Mouse (Mus musculus) midbrain, embryonic 11.5 days (tissue): ENCODE measurements at regions not wholly inside any gene's neighbourhood (a gene's known extent, or its start where the extent isn't known, plus 50 kb on each side); places are given as distances from the start of the nearest gene placed in this dataset.
A peak's percentile ranks its signal among the peaks of the same experiment; 100 is the strongest.

Experiments
- ATAC-seq: fragments of 200-750 bp; cut with Nextera tagmentation; 2 replicates; pipeline ENCODE4 v1.8.0; 2017; ENCODE audit warnings: moderate TSS enrichment, moderate library complexity; ENCODE audit not compliant: low FRiP score
- DNase-seq: peaks from one replicate; pipeline ENCODE4 v3.0.0; 2015; ENCODE audit warnings: low spot score; ENCODE audit errors: missing footprints
- H3K27ac ChIP-seq: fragments of 300-500 bp; sonication (generic); 2 replicates; pipeline ENCODE4 v1.5.1; 2014; ENCODE audit warnings: low read depth, low read length
- H3K27me3 ChIP-seq: fragments of 300-500 bp; sonication (generic); 2 replicates; pipeline ENCODE4 v1.6.1; 2014; ENCODE audit warnings: mild to moderate bottlenecking, low read length, moderate library complexity, mixed read lengths; ENCODE audit not compliant: control insufficient read depth, insufficient read depth
- H3K36me3 ChIP-seq: fragments of 300-500 bp; sonication (generic); 2 replicates; pipeline ENCODE4 v1.6.1; 2014; ENCODE audit warnings: mild to moderate bottlenecking, low read length, moderate library complexity, mixed read lengths; ENCODE audit not compliant: control insufficient read depth, insufficient read depth
- H3K4me1 ChIP-seq: fragments of 300-500 bp; sonication (generic); 2 replicates; pipeline ENCODE4 v1.6.1; 2014; ENCODE audit warnings: low read length; ENCODE audit not compliant: control insufficient read depth, insufficient read depth
- H3K4me2 ChIP-seq: fragments of 300-500 bp; sonication (generic); 2 replicates; pipeline ENCODE4 v1.6.1; 2014; ENCODE audit warnings: mild to moderate bottlenecking, moderate library complexity
- H3K4me3 ChIP-seq: fragments of 300-500 bp; sonication (generic); 2 replicates; pipeline ENCODE4 v1.5.1; 2014; ENCODE audit warnings: low read depth, low read length
- H3K9ac ChIP-seq: fragments of 300-500 bp; sonication (generic); 2 replicates; pipeline ENCODE4 v1.6.1; 2014; ENCODE audit warnings: low read length
- H3K9me3 ChIP-seq: fragments of 300-500 bp; sonication (generic); 2 replicates; pipeline ENCODE4 v1.6.1; 2016; ENCODE audit warnings: low read length; ENCODE audit not compliant: control insufficient read depth
- WGBS: fragments of 180-500 bp; shearing (Covaris S2); extraction: QIAGEN DNeasy Blood & Tissue Kit; methylation state at CpG from one replicate; pipeline ENCODE4 v1.1.7; 2014; 5-methylcytosine and 5-hydroxymethylcytosine counted together

DNA sequence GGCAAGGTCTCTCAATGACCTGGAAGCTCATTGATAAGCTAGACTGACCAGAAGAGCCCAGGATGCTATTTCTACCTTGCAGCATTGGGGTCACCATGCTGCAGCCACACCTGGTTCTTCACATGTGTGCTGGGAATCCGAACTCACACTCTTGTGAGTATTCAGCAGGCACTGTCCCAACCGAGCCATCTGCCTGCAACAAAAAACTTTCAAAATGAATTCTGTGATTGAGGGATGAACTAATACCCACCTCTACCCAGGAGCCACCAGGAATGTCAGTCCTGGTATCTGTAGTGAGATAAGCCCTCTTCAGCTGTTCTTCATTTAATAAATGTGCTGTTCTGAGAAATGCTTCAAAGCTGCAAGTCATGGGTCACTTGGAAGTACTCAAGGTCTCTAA is 104.6 kb upstream of the Smad1 start:
- Histone ChIP-seq H3K27me3 (no peaks in the 10 kb centered on the region), H3K9ac (no peak overlapping the region), H3K36me3 (no peaks in the 10 kb centered on the region), H3K4me2 (no peak overlapping the region), H3K4me3 (no peak overlapping the region), H3K9me3 (no peaks in the 10 kb centered on the region), H3K27ac (no peak overlapping the region), H3K4me1 (no peaks in the 10 kb centered on the region)
- 87% methylated on average over 2 of the region's 2 CpGs for WGBS
- peak; percentile 69 for DNase-seq
- ATAC-seq = no peak

DNA sequence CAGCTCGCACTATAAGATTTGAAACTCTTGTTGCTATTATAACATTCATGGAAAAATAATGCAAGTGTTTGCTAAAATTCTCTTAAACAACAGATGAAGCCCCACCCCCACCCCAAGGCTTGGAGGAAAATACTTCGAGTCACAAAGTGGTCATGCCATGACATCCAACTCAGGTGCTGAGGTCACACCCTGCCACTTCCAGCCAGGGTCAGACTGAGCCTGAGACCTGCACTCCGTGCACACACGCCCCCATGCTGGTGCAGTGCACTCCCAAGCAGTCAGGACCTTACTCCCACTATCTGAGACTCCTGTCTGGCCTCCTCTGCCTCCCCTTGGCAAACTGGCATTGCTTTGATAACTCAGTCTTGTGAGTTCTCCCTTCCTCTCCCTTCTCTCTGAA is 102.7 kb upstream of the Smad1 start:
- WGBS = 74% methylated on average over 4 of the region's 4 CpGs
- no peak for DNase-seq

GRCm38 (mm10) chr8:79501238-79501637 is 101.9 kb upstream of the Smad1 start:
- Histone ChIP-seq H3K4me2 (no peak overlapping the region), H3K9ac (no peak overlapping the region), H3K27me3 (no peaks in the 10 kb centered on the region), H3K9me3 (no peaks in the 10 kb centered on the region), H3K27ac (no peak overlapping the region), H3K4me1 (peaks cover 2% of the 10 kb centered on the region; the same call in 1 of the 2 replicates), H3K4me3 (no peak overlapping the region), H3K36me3 (no peaks in the 10 kb centered on the region)
- 85% methylated on average over 11 of the region's 11 CpGs for WGBS
- no peak for ATAC-seq
- DNase-seq = no peak

More for the DNA sequence above, 102.7 kb upstream of the Smad1 start:
- no peaks in the 10 kb centered on the region for H3K27me3 ChIP-seq
- no peak overlapping the region for H3K4me2 ChIP-seq
- no peak overlapping the region for H3K27ac ChIP-seq
- no peak for ATAC-seq
- H3K4me3 ChIP-seq = no peak overlapping the region
- H3K9ac ChIP-seq = no peak overlapping the region
- peaks cover 2% of the 10 kb centered on the region; the same call in 1 of the 2 replicates for H3K4me1 ChIP-seq
- H3K36me3 ChIP-seq = no peaks in the 10 kb centered on the region
- no peaks in the 10 kb centered on the region for H3K9me3 ChIP-seq

DNA sequence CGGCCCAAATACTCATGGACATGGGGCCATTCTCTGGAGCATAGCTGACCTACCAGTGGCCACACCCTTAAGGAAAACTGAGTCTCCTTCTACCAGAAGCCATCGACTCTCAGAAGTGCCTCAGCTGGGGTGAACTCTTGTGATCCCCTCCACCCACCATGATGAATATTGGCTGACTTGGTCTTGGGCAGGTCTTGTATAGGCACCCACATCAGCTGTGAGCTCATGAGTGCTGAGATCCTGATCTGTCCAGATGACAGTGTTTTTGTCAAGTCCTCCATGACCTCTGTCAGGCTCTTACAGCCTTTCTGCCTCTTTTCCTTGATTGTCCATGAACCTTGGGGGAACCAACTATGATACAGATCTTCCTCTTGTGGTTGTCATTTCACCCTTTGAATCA is 99.9 kb upstream of the Smad1 start:
- ATAC-seq = no peak
- Histone ChIP-seq H3K36me3 (no peaks in the 10 kb centered on the region), H3K27me3 (no peaks in the 10 kb centered on the region), H3K27ac (no peak overlapping the region), H3K4me1 (peaks cover 2% of the 10 kb centered on the region; the same call in 1 of the 2 replicates), H3K4me2 (no peak overlapping the region), H3K9ac (no peak overlapping the region), H3K9me3 (no peaks in the 10 kb centered on the region), H3K4me3 (no peak overlapping the region)
- peak; percentile 79 for DNase-seq
- WGBS = 87% methylated on average over 2 of the region's 2 CpGs

DNA sequence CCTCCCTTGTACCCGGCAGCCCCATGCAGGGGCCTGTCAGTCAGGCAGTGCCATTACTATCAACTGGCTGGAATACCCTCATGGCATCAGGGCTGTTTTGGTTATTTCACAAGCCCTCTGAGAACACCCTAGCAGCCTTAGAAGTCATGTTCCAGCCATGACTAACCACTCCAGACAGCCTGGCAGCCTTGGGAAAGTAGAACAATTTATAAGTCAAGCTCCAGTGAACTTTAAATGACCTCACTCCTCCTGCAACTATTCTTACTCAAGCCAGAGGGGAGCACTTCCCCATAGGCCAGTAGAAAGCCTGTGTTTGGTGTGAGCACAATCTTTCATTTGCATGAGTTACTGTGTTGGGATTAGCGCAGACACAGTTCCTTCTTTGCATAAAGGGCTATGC is 99.3 kb upstream of the Smad1 start:
- H3K4me2 ChIP-seq = no peak overlapping the region
- no peak overlapping the region for H3K9ac ChIP-seq
- no peaks in the 10 kb centered on the region for H3K36me3 ChIP-seq
- peaks cover 2% of the 10 kb centered on the region; the same call in 1 of the 2 replicates for H3K4me1 ChIP-seq
- no peaks in the 10 kb centered on the region for H3K27me3 ChIP-seq
- DNase-seq (peak; percentile 80), ATAC-seq (peak; percentile 46)
- H3K9me3 ChIP-seq = no peaks in the 10 kb centered on the region
- 63% methylated on average over 2 of the region's 2 CpGs for WGBS
- H3K4me3 ChIP-seq = no peak overlapping the region
- no peak overlapping the region for H3K27ac ChIP-seq

DNA sequence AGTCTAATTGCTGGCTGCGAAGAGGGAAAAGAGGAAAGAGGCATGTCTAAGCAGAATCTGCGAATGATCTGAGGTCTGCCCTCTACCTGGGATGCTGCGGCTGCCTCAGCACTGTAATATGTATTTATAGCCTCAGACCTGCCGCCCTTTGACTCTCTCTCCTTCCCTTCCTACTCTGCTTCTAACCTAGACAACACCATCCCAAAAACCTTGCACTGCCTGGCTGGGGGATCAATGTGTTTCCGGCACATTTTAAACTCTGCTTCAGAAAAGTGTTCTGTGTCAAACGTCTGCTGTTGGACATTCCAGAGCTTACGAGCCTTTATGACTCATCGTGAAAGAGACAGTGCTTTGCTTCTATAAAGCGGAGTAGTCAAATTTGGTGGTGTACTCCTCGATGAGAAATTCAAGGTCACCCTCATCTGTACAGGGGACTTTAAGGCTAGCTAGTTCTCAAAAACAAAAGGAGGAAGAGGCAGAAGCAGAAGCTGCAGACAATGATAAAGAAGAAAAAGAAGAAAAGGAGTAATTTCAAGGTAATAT is 91.9 kb upstream of the Smad1 start:
- DNase-seq (no peak), ATAC-seq (no peak)
- 71% methylated on average over 10 of the region's 10 CpGs for WGBS
- H3K4me3 ChIP-seq = no peak overlapping the region
- no peak overlapping the region for H3K4me2 ChIP-seq
- H3K27me3 ChIP-seq = no peaks in the 10 kb centered on the region
- H3K36me3 ChIP-seq = no peaks in the 10 kb centered on the region
- H3K9ac ChIP-seq = no peak overlapping the region
- no peak overlapping the region for H3K27ac ChIP-seq
- H3K4me1 ChIP-seq = no peaks in the 10 kb centered on the region; the same call in 1 of the 2 replicates
- H3K9me3 ChIP-seq = no peaks in the 10 kb centered on the region

DNA sequence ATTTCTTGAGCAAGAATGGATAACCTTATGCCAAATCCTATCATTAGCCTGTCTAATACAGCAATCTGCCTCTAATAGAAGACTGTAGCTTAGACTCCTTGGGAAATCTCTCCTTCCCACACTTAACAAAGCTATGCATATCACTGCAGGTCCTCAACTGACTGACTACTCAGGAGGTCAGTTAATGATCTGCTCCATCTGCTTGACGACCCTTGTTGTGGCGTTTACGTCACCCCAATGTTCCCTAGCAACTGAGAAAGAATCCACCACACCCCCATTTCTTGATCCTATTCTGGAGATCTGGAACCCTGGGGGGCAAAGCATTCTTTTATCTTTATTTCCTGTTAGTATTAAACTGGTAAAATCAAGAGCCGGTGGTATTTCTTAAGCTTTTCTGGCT is 91.4 kb upstream of the Smad1 start:
- no peaks in the 10 kb centered on the region for H3K36me3 ChIP-seq
- H3K9ac ChIP-seq = no peak overlapping the region
- no peaks in the 10 kb centered on the region for H3K27me3 ChIP-seq
- no peak overlapping the region for H3K4me2 ChIP-seq
- H3K4me3 ChIP-seq = no peak overlapping the region
- no peaks in the 10 kb centered on the region; the same call in 1 of the 2 replicates for H3K4me1 ChIP-seq
- H3K27ac ChIP-seq = no peak overlapping the region
- DNase-seq = no peak
- ATAC-seq = no peak
- 23% methylated on average over 4 of the region's 4 CpGs for WGBS
- no peaks in the 10 kb centered on the region for H3K9me3 ChIP-seq

- Histone ChIP-seq H3K9ac (no peak overlapping the region), H3K27ac (no peak overlapping the region), H3K4me3 (no peak overlapping the region), H3K9me3 (no peaks in the 10 kb centered on the region), H3K27me3 (no peaks in the 10 kb centered on the region), H3K4me2 (no peak overlapping the region), H3K36me3 (no peaks in the 10 kb centered on the region), H3K4me1 (no peaks in the 10 kb centered on the region; the same call in 1 of the 2 replicates)
- WGBS = 69% methylated on average over 2 of the region's 2 CpGs
- ATAC-seq (no peak), DNase-seq (no peak)
These were observed 89.5 kb upstream of the Smad1 start for GRCm38 (mm10) chr8:79488861-79489260.

DNA sequence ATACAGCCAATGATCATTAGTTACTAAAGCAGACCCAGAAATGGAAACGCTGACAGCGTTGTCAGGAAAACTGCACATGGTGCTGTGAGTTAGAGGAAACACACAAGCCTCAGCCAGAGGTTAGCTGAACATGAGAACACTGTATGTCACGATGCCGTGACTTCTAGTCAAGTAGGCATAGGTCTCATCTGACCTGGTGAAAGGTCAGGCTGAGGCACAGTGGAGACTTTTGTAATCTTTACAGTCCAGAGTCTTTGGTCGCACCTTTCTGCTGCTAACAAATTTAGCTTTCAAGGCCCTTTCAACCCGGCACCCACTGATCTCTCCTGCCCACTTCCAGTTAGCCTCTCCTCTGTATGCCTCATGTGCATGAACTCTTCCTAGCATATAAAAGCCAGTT is 88.3 kb upstream of the Smad1 start:
- no peak for ATAC-seq
- Histone ChIP-seq H3K27me3 (no peaks in the 10 kb centered on the region), H3K4me3 (no peak overlapping the region), H3K9me3 (no peaks in the 10 kb centered on the region), H3K4me2 (no peak overlapping the region), H3K36me3 (no peaks in the 10 kb centered on the region), H3K9ac (no peak overlapping the region), H3K4me1 (no peaks in the 10 kb centered on the region; the same call in 1 of the 2 replicates), H3K27ac (no peak overlapping the region)
- DNase-seq = no peak
- WGBS = 88% methylated on average over 6 of the region's 6 CpGs
